Mouse (Mus musculus) limb, embryonic 14.5 days (tissue): ENCODE measurements around the gene Casr. TPM values are rescaled to one million over a fixed set of nuclear protein-coding genes. Genes with fewer than 3 reads are reported as not detected.

Experiments used
- ATAC-seq: fragments of 200-750 bp; cut with Nextera tagmentation; 2 replicates; pipeline ENCODE4 v1.8.0; 2017; ENCODE audit warnings: low read depth, moderate number of reproducible peaks, moderate TSS enrichment; ENCODE audit not compliant: low FRiP score
- DNase-seq: peaks from one replicate; pipeline ENCODE4 v3.0.0-alpha.2; 2015; ENCODE audit warnings: low spot score
- H3K27ac ChIP-seq: fragments of 300-500 bp; sonication (generic); replicated peaks from 2 replicates; pipeline ENCODE4 v1.5.1; 2014; ENCODE audit warnings: low read depth, mild to moderate bottlenecking, low read length, moderate library complexity, mixed read lengths
- H3K27me3 ChIP-seq: fragments of 300-500 bp; sonication (generic); 2 replicates; pipeline ENCODE4 v1.6.1; 2014; ENCODE audit warnings: low read length, mixed read lengths; ENCODE audit not compliant: control insufficient read depth, insufficient read depth
- H3K36me3 ChIP-seq: fragments of 300-500 bp; sonication (generic); 2 replicates; pipeline ENCODE4 v1.6.1; 2014; ENCODE audit warnings: mild to moderate bottlenecking, low read length, moderate library complexity, mixed read lengths; ENCODE audit not compliant: control insufficient read depth, insufficient read depth
- H3K4me1 ChIP-seq: fragments of 300-500 bp; sonication (generic); 2 replicates; pipeline ENCODE4 v1.6.1; 2014; ENCODE audit warnings: antibody characterized with exemption, low read length, mixed read lengths; ENCODE audit not compliant: control insufficient read depth, insufficient read depth
- H3K4me2 ChIP-seq: fragments of 300-500 bp; sonication (generic); replicated peaks from 2 replicates; pipeline ENCODE4 v1.6.1; 2014; ENCODE audit warnings: low read depth, mild to moderate bottlenecking, low read length, moderate library complexity; ENCODE audit not compliant: severe bottlenecking
- H3K4me3 ChIP-seq: fragments of 300-500 bp; sonication (generic); replicated peaks from 2 replicates; pipeline ENCODE4 v1.5.1; 2014; ENCODE audit warnings: low read length
- H3K9ac ChIP-seq: fragments of 300-500 bp; sonication (generic); 2 replicates; pipeline ENCODE4 v1.6.1; 2014; ENCODE audit warnings: mild to moderate bottlenecking, low read depth, low read length, moderate library complexity; ENCODE audit not compliant: severe bottlenecking
- H3K9me3 ChIP-seq: fragments of 300-500 bp; sonication (generic); 2 replicates; pipeline ENCODE4 v1.6.1; 2016; ENCODE audit warnings: low read length; ENCODE audit not compliant: control insufficient read depth
- POLR2A ChIP-seq: fragments of 200-500 bp; IDR thresholded peaks from 2 replicates; pipeline ENCODE4 v1.8.0; 2012; ENCODE audit warnings: inconsistent platforms, mild to moderate bottlenecking, moderate library complexity, borderline replicate concordance; ENCODE audit not compliant: insufficient read depth, insufficient read length; ENCODE audit errors: extremely low read depth
- WGBS: fragments of 180-500 bp; shearing (Covaris S2); extraction: QIAGEN DNeasy Blood & Tissue Kit; methylation state at CpG from one replicate; pipeline ENCODE4 v1.1.7; 2014; 5-methylcytosine and 5-hydroxymethylcytosine counted together
- polyA plus RNA-seq, 2 experiments: library from polyadenylated mRNA; depleted of rRNA in 1 of 2; stranded (reverse) in 1 of 2; unstranded in 1 of 2; fragments of >200 nt; fragmentation: Nextera tagmentation in 1 of 2; extraction: Ambion mirVana in 1 of 2; gene quantifications; 2 replicates each; pipeline versions ENCODE4 v1.2.1 to v1.2.3; 2012 to 2014

Gene Casr
- polyA plus RNA-seq, 2 experiments, result 0.16 to 0.40 TPM

GRCm38 (mm10) chr16:36465436-36465835 lies 96.5 kb downstream of the Casr start:
- Histone ChIP-seq H3K4me2 (no peak overlapping the region), H3K9me3 (no peaks in the 10 kb centered on the region; the same call in 1 of the 2 replicates), H3K27me3 (no peaks in the 10 kb centered on the region), H3K4me1 (no peaks in the 10 kb centered on the region), H3K4me3 (no peak overlapping the region), H3K27ac (no peak overlapping the region), H3K36me3 (no peaks in the 10 kb centered on the region), H3K9ac (no peak overlapping the region)
- no peak for TF ChIP-seq POLR2A
- ATAC-seq (no peak), DNase-seq (no peak)
- 76% methylated on average over 3 of the region's 3 CpGs for WGBS

DNA sequence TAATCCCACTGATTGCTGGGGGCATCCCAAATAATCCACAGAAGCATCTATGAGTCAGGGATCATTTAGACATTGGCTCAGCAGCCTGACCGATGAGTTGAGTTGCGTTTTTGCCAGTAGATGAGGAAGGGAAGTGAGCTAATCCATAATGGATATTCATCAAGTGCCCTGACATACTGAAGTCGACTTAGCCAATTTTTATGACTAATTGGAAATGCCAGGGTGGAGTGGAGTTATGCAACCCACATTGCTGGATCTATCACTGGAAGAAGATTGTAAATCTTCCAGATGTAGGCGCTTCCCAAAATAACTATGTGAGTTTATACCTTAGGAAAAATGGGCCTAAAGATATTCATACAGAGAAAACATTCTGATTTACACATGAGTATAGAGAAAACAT lies 97.9 kb downstream of the Casr start:
- Histone ChIP-seq H3K27ac (no peak overlapping the region), H3K36me3 (no peaks in the 10 kb centered on the region), H3K4me1 (no peaks in the 10 kb centered on the region), H3K4me3 (no peak overlapping the region), H3K4me2 (no peak overlapping the region), H3K27me3 (no peaks in the 10 kb centered on the region), H3K9me3 (no peaks in the 10 kb centered on the region; the same call in 1 of the 2 replicates), H3K9ac (no peak overlapping the region)
- ATAC-seq (no peak), DNase-seq (no peak)
- WGBS, result 82% methylated on average over 4 of the region's 4 CpGs
- no peak for TF ChIP-seq POLR2A

DNA sequence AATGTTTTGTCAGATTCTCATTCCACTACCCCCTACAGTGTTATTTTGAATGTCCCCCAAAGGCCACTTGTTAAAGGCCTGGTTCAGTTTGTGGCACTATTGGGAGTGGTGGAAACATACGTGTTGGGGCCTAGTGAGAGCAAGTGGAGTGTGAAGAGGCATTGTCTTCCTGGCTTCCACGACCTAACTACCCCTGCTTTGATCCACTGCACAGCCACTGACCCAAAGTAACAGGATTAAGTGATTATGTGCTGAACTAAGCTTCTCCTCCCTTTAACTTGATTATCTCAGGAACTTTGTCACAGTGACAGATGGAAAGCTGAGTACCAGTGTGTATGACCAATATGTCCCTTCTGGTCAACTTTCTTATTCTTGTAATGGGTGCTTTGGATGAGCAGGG lies 101.5 kb downstream of the Casr start:
- H3K9me3 ChIP-seq, result no peaks in the 10 kb centered on the region
- H3K4me3 ChIP-seq, result no peak overlapping the region
- no peaks in the 10 kb centered on the region for H3K4me1 ChIP-seq
- no peak overlapping the region for H3K4me2 ChIP-seq
- no peak overlapping the region for H3K9ac ChIP-seq
- WGBS, result 39% methylated on average over 2 of the region's 2 CpGs
- no peak for TF ChIP-seq POLR2A
- no peak for ATAC-seq
- DNase-seq, result no peak
- H3K27me3 ChIP-seq, result no peaks in the 10 kb centered on the region
- H3K27ac ChIP-seq, result no peak overlapping the region
- H3K36me3 ChIP-seq, result no peaks in the 10 kb centered on the region

DNA sequence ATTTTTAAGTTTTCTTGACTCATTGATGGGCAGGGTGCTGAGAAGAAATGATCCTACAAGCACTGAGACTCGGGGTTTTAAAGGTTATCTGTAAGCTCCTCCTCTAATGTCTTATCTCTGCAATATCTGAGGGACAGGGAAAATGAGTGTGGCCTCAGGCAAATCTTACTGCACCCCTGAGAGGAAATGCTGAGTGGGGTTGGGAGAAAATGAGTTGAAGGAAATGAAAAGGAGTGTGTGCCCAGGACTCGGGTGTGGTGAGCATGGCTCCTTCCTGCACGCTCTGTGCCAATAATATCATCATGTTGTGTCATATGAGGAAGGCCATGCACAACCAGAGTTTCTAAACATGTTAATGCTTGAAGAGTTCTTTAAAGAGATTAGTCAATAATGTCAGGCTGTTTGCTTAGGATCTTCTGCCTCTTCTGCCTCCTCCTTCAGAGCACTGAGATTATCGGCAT lies 106.6 kb downstream of the Casr start, which contains the start of gene Stfa3:
TSS of gene Stfa3 (minus strand) at position 51 of the 461 bp plus-strand sequence.
- no peak within 1 kb of the TSS for H3K27ac ChIP-seq
- no peaks in the 10 kb centered on the region for H3K36me3 ChIP-seq
- no peak within 1 kb of the TSS for H3K9ac ChIP-seq
- ATAC-seq (no peak), DNase-seq (no peak)
- no peaks in the 10 kb centered on the region for H3K4me1 ChIP-seq
- H3K4me3 ChIP-seq, result no peak within 1 kb of the TSS
- no peaks in the 10 kb centered on the region for H3K27me3 ChIP-seq
- TF ChIP-seq POLR2A, result no peak
- no peak within 1 kb of the TSS for H3K4me2 ChIP-seq
- 81% methylated on average over 4 of the region's 4 CpGs for WGBS
- H3K9me3 ChIP-seq, result no peaks in the 10 kb centered on the region

Other genes with a start within 250 kb of the Casr start
- not detected in 2 replicates for gene BC117090, start 227.8 kb downstream of the Casr start, polyA plus RNA-seq (2012; rRNA removed)
- 0.77 TPM in 1 of 2 replicates, not detected in the other for gene BC117090, start 227.8 kb downstream of the Casr start, polyA plus RNA-seq (2014; fragmentation: Nextera tagmentation; extraction: Ambion mirVana)
- 8.4 and 14.3 TPM in 2 replicates for gene BC100530, start 194.4 kb downstream of the Casr start, polyA plus RNA-seq (2012; rRNA removed)
- 25.2 and 42.7 TPM in 2 replicates for gene BC100530, start 194.4 kb downstream of the Casr start, polyA plus RNA-seq (2014; fragmentation: Nextera tagmentation; extraction: Ambion mirVana)
- gene Stfa2, start 153.7 kb downstream of the Casr start, polyA plus RNA-seq (2012; rRNA removed), result 0.22 and 0.47 TPM in 2 replicates
- gene Stfa2, start 153.7 kb downstream of the Casr start, polyA plus RNA-seq (2014; fragmentation: Nextera tagmentation; extraction: Ambion mirVana), result 0.76 TPM in 1 of 2 replicates, not detected in the other
- gene Stfa3, start 106.7 kb downstream of the Casr start, polyA plus RNA-seq (2012; rRNA removed), result 4.8 and 8.9 TPM in 2 replicates
- gene Stfa3, start 106.7 kb downstream of the Casr start, polyA plus RNA-seq (2014; fragmentation: Nextera tagmentation; extraction: Ambion mirVana), result 4.1 and 7.9 TPM in 2 replicates
- 1.2 and 1.7 TPM in 2 replicates for gene Cd86, start 103.9 kb upstream of the Casr start, polyA plus RNA-seq (2012; rRNA removed)
- gene Cd86, start 103.9 kb upstream of the Casr start, polyA plus RNA-seq (2014; fragmentation: Nextera tagmentation; extraction: Ambion mirVana), result 2.2 and 2.4 TPM in 2 replicates
- gene Ildr1, start 131.8 kb upstream of the Casr start, polyA plus RNA-seq (2012; rRNA removed), result 0.92 and 0.97 TPM in 2 replicates
- 1.3 and 1.6 TPM in 2 replicates for gene Ildr1, start 131.8 kb upstream of the Casr start, polyA plus RNA-seq (2014; fragmentation: Nextera tagmentation; extraction: Ambion mirVana)
- 4.2 and 15.3 TPM in 2 replicates for gene Slc15a2, start 222.8 kb upstream of the Casr start, polyA plus RNA-seq (2012; rRNA removed)
- gene Slc15a2, start 222.8 kb upstream of the Casr start, polyA plus RNA-seq (2014; fragmentation: Nextera tagmentation; extraction: Ambion mirVana), result 2.9 and 6.9 TPM in 2 replicates